Mouse (Mus musculus) retina, embryonic 14.5 days (tissue): ENCODE results near the gene Arrdc5.

Experiments
- DNase-seq: peaks from one replicate; pipeline ENCODE4 v3.0.0-alpha.2; 2015; ENCODE audit warnings: low spot score

Arrdc5 gene

DNA sequence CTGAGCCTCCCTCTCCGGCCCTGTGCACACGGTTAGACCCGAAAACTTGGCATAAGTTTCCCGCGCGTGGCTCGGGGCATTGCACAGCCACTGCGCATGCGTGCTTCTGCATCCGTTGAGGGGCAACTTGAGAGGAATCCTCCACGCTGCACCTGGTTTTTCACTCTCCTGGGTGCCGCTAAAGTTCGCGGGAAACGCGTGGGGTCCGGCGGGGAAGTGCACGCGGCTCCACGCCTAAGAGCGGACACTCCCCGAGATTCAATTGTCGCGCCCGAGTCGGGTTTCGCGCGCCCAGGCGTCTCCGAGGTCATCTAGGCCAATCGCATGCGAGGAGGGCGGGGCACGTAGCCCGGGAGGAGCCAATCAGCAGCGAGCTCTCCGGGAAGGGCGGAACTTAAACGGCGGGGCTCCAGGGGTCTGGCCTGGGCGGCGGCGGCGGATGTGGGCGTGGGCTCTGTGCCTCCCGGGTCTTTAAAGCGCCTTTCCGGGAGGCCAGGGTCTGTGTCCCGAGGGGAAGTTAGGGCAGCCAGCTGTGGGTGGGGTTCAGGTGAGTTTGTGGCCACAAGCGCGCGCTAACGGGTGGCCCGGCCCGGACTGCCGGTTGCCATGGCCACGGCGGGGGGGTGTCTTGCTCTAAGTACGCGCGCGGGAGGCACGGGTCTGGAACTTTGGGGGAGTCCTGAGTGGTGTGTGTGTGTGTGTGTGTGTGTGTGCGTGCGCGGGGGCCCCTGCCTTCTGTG is 3.9 kb upstream of the Arrdc5 start:
- DNase-seq: peak; percentile 98

DNA sequence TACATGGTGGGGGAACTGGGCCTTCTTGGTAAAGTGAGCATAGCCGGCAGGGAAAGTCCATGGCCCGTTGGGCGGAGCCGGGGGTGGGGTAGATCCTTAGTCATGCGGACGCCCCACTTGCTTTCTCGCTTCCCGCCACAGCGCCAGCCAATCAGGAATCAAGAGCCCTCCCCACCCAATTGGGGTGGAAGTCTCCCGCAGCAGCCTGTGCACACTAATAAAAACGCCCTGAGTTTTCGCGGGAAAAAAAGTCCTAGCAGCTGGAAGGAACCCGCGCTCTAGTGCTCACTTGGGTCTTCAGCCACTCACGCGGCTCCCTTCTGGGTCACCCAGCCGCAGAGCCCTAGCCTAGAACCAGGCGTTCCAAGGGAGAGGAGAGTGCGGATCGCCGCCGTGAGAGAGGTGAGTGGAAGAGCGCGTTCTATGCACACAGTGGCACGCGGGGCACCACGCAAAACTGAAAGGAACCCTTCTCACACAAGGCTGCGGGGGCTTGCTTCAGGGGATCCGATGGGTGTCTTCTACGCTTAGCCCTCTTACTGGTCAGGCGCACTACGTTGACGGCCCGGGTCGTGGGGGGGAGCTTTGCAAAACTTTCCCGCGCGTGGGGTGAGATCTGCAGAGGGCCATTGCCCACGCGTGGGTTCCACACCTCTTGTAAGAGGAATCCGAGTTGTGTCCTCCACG is 3.2 kb upstream of the Arrdc5 start, which contains the start of gene Uhrf1:
Uhrf1 (plus strand) TSS at position 162 of the 687 bp plus-strand sequence.
- peak; percentile 89 for DNase-seq

DNA sequence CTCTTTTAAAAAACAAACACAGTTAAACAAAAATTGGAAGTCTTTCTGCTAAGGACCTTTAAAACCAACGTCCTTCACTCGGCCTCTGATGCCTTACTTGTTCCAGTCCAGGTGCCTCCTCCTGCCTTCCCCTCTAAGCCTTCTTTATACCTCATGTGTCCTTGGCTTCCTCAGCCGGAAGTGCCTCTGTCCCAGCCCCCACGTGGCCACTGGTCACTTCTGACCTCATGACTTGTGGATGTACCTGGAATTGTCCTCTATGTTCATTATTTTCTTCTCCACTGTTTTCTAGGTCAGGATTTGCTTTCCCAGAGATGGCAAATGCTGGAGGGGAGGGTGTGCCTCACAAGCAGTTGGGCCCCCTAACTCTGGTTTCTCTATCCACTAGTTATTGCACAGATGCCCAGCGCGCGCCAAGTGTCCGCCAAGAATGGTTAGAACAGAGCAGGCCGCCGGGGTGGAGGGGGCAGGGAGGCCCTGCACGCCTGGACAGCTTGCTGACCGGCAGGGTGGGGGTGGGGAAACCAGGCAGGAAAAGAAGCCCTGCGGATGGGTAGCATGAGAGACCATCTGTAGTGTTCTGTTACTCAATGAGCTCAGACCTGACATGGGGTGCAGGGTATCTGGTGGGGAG is 2.4 kb upstream of the Arrdc5 start:
- peak; percentile 73 for DNase-seq

DNA sequence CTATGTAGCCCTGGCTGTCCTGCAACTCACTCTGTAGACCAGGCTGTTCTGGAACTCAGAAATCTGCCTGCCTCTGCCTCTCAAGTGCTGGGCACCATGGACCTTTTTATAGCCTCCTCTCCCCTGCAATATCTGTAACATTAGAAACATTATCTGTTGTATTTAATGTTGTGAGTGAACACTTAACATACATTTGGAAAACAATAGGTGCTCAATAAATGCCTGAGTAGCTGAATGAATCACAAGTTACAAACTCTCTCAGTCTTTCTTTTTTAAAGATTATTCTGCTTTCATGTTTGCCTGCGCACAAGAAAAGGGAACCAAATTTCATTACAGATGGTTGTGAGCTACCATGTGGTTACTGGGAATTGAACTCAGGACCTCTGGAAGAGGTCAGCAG is 1.8 kb downstream of the Arrdc5 start:
- no peak for DNase-seq

DNA sequence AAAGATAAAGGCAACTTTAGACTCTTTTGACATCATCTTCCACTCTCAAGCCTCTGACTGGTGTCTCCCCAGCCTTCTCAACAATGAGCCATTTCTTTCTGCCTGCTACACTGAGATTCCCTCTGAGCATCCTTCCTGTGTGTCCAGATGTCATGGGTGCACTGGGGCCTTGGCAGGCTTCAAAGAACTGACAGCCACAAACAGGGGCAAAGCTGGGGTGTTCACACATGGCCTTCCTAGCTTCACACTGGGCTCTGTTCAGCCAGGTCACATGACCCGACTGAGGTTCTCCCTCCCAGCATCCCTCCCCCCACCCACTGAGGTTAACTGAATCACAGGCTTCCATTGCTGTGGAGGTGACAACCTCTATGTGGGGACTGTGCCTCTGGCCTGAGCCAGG is 3.9 kb downstream of the Arrdc5 start:
- no peak for DNase-seq

DNA sequence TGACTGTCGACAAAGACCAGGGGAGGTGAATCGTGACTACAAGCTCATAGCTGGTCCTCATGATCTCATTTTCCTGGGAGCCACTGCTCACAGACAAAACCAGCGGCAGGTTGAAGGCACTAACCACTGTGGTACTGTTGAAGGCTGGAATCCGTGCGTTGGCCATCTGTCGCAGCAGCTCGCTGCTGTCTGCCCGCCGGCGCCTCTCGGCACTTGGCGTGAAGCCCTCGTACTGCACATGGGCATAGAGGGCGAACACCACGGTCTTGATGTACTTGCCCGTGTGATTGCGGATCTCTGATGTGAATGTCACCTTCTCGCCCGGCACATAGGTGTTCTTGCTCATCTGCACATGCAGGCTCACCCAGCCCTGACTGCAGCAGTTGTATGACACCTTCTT is 5.8 kb downstream of the Arrdc5 start:
- no peak for DNase-seq

DNA sequence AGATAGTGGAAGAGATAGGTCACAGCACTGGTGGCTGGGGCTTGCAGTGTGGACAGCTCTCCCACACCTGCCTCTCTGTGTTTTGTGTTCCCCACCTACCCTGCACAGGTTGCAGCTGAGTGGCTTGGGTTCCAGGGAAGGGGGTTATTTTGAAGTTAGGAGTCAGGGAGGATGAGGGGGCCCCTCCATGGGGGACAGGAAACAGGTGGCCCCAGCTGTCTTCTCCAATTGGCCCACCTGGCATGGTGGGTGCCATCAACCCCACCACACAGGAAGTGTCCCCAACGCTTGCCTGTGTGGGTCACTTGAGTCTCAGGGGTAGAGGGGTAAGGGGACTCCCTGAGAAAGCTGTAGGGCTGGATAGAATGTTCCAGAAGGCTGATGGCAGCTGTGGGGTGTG is 6.8 kb downstream of the Arrdc5 start:
- DNase-seq: no peak

DNA sequence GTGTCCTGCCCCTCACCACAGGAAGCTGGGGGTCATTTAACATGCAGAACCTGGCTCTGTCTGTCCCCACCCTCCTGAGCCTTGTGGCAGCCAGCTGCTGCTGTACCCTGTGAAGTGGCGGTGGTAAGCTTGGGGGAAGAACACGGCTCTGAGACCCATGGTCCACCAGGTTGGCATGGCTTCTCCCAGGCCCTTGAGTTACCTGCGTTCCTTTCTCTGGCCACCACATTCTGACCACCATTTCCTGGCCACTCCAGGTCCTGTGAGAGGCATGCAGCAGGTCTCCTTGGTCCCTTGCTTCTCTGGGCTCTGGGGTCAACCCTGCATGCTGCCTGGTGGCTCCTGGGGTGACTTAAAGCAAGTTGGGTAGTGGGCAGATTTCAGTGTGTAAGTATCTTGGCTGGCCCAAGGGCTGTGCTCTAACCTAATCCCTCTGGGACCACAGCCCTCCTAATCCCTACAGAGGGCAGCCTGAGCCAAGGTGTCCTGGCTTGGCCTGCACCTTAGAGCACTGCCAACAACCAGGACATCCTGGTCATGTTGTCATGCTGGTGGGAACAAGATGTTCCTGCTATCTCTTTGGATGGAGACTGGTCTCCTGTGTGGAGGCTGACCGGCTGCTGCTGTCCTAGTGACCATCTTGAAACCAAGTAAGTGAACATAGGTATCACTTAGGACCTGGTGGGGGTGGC is 7.4 kb downstream of the Arrdc5 start, which contains the start of gene Plin3:
Plin3 (minus strand) TSS at position 343 of the 692 bp plus-strand sequence.
- no peak for DNase-seq

DNA sequence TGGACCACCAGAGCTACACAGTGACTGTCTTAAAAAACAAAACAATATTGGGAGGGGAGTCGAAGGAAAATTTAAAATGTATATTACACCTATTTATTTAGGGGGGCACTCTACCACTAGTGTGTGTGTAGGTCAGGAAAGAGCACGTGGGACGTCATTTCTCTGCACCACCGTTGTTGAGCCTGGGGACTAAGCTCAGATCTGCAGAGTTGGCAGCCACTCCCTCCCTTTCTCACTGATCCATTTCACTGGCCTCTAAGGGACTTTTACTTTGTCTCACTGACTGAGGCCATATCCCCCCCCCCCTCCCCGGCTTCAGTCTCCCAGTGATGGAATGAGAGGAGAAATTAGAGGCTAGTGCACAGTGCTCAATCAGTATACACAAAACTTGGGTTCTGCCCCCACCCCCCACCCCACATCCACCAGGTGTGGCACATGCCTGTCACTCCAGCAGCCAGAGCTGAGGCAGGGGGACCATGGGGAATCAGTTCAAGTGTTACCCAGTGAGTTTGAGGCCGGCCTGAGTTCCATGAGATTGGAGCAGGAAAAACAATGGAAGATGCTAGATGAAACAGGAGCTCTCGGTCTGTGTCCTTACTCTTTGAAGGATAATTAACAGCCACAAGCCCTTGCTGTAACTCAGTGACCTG is 8.1 kb downstream of the Arrdc5 start:
- no peak for DNase-seq

DNA sequence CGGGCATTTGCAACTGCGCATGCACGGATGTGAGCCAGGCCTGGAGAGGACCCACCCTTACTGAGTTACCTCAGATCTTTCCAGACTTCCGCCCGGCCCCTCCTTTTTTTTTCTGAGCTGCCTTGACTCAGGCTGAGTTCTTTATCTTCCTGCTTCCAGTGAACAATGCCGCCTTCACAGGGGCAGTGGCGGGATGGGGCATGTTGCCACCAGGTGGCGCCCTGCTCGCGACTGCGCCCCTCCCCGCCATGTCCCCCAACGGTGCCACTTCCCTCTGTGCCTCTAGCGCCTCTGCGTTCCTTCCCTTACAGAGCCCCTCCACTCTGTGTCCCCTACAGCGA is 8.9 kb downstream of the Arrdc5 start:
- DNase-seq: peak; percentile 92

DNA sequence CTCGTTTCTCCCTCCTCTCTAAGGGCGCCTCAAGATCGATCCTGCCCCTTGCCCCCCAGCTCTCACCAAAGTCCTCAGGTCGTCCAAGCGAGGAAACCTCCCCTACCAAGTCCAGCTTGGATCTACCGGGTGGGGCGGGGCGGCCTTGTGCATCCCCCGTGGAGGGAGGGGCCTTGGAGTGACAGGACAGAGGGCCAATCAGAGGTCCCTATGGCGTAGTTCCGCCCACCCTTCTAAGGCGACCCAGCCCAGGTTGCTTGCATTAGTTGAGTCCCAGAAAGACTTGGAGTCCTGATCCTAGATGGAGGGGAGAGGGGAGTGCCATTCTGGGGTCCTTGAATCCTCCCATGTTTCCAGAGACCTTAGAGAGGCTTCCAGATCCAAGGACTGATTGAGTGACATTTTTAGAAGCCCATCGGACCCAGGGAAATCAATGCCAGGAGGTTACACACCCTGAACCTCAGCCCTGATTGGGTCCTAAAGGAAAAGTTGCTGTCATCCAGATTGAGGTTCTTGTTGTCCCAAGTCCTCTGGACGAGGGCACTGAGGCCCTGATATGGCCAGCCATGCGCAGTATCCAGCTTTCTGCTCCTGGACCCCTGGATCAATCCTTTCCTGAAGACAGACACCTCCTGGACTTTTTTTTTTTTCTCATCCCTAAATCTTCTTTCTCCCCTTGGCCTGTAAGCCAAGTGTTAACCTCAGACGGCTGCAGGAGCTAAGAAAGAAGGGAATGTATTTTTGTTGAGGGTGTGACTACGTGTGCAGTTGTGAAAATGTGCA is 9.5 kb downstream of the Arrdc5 start:
- peak; percentile 91 for DNase-seq

DNA sequence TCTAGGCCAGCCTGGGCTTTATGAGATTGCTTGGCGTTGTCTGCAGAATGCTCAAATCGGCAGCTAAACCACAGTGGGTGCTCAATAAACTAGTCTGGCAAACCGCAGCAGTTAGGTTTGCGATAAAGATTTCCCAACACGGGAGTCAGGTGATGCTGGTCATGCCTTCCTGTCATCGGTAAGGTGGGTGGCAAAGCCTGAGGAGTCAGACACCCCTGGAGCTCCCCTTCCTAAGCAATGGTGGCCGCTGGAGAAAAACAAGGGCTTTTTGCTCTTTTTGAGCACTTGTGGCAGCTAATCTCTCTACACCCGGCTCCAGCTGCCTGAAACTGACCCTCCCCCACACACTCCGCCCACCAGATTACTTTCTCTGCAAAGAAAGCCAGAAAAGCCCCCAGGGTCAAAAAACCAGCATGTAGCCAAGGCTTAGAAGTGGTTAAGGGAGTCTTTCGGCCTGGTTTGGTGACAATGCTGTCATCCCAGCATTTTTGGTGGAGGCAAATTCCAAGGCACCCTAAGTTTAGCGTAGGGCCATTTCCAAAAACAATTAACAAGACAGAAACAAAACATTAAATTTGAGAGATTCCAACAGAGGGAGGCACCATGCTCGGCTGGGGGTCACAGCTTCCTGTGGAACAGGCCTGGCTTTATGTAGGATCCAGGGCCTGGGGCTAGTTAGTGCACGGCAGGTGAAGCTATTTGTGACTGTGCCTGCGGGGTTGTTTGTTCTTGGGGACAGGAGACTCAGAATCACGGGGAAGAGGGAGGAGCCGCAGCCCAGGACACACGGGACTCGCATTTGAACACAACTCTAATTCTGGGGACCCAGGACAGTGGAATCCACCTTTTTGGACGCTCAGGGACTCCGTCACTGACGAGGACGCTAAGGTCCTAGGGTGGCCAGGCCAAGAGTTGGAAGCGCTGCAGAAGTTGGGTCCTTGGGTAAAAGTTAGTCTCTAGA is 10.4 kb downstream of the Arrdc5 start:
- DNase-seq: peak; percentile 43

DNA sequence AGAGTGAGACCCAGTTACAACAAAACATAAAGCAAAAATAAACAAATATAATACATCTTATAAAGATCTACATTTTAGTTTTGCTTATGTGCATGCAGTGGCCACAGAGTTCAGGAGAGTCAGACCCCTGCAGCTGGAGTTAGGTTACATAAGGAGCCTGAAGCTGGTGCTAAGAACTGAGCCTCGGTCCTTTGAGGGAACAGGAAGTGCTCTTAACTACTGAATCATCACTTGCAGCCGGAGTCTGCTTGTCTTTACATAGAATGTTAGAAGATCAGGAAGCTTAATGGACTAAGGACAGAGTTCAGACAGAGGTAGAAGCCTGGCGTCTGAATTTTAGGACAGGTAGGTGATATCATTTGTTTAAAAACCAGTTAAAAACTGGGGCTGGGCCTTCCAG is 11.2 kb downstream of the Arrdc5 start:
- no peak for DNase-seq

DNA sequence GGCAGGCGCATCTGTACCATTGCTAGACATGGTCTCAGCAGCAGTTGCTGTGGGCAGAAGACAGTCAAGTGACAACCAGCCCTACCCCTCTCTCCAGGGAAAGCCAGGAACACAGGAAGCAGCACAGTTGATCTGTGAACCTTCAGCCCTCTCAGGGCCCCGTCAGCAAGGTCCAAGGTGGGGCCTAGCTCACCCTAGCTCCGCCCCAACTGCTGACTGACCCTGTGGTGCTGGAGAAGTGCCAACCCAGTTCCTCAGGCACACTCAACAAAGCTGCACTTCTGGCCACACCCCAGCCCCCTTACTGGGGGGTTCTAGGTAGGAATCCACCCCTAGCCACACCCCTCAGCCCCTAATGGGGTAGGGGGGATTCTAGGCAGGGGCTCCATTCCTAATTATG is 12.3 kb downstream of the Arrdc5 start:
- no peak for DNase-seq

DNA sequence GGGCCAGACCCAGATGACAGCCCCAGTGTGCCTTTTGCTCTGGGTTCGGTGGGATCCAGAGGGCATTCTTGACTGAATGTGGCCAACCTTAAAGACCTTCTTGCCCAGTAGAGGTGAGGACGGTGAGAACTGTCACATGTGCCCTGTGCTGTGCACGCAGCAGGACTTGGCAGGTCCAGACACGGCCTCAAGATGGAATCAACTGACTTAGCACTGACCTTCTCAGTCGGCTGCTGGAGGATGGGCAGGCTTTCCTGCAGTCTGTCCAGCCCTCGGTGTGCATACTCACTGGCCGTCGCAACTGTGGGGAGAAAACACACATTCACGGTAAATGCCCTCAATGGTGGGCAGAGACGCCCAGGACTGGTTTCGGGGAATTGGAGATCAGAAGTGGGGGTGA is 14.1 kb downstream of the Arrdc5 start:
- DNase-seq: no peak

DNA sequence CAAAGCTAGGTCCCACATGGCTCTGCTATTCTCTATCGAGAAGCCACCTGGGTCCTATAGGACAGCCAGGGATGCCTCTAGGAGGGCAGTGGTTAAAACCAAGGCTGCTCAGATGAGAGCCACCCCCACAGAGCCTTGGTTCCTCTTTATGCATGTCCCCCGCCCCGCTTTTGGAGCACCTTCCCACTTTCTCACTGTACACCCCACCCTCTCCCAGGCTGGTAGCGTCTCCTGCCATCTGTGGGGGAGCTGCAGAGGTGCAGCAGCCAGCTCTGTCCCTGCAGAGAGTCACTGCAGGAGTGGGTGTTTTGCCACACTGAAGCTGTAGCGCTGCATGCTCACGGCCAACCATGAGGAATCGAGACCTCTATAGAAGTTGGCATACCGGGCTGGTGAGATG is 16.8 kb downstream of the Arrdc5 start:
- no peak for DNase-seq

DNA sequence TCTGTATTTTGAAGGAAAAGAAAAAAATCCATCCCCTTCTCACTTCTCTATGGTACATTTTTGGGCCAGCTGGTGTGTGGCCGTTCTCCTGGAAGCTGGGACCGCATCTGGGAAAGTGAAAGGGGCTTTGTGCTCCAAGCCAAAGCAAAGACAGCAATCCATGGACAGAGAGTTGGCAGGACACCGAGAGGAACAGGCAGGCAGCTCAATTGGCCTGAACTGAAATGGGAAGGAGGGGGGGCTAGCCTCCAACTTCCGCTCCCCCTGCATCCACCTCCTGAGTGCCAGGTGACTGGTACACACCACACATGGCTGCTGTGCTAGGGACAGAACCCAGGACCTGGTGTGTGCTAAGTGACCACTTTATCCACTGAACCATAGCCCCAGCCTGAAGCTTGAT is 17.3 kb downstream of the Arrdc5 start:
- no peak for DNase-seq

DNA sequence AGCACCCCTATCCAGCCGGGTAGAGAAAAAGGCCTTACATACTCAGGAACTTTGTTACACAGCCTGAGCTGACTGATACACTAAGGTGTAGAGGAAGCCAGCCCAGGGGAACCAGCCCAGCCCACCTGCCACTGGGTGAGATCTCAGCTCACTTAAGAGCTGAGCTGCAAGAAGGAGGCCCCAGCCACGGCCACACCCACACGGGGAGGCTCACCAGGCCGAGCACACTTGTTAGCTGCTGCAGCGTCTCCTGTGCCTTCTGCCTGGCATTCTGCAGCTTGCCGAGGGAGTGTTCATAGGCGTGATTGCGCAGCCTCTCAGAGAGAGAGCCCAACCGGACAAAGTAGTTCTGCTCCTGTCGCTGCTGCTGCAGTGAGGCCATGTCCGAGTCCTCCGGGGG is 18.9 kb downstream of the Arrdc5 start:
- no peak for DNase-seq

DNA sequence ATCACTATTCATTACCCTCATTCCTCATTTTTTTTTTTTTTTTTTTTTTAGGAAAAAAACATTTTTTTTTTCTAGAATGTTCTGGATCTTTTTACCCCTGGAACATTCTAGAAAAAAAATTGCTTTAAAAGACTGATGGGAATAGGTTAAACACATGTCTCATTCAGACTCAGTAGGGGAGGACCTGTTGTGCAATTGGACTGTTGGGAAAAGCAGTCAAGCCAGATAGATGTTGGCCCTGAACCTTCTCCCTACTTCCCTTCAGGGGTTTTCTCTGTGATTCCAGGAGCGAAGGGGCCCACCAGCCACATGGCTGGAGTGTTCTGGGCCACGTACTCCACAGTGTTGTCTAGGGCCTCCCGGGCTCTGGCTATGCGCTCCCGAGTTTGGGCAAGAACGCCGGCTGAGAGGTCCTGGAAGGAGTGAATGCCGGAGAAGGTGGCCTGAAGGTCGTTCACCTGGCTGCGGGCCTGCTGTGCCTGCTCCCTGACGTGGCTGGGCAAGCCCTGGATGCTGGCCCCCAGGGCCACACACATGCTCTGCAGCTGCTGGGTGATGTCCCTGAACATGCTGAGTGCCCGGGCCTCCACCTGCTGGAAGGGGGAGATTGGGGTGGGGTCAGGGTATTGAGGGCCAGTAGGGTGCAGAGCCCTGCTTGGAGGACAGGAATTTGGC is 20.5 kb downstream of the Arrdc5 start:
- no peak for DNase-seq

DNA sequence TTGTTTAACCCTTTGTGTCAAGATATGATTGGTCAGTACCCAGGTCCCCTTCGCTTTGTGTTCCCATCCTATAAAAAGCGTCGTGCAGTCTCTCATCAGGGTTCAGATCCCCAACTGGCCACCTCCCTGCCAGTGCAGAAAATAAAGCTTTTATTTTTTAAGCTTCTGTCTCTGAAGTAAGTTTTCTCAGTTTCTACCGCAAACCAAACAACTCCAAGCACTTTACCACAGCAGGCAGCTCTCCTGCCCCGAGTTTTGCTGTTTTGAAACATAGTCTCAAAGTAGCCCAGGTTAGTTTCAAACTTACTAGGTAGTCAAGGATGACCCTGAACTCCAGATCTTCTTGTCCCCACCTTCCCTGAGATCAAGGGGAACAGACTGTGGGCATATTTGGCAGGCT is 21.7 kb downstream of the Arrdc5 start:
- DNase-seq: no peak
